Mouse (Mus musculus) natural killer cell, adult 2 months (primary cell): Measurements from ENCODE around the gene Wdfy4.
A peak's percentile ranks its signal among the peaks of the same experiment; 100 is the strongest.

Experiments used
- DNase-seq, 2 experiments: peaks; one replicate each; pipeline ENCODE4 v3.0.0; 2022; ENCODE audit warnings: low spot score in 2 of 2

Wdfy4 gene

DNA sequence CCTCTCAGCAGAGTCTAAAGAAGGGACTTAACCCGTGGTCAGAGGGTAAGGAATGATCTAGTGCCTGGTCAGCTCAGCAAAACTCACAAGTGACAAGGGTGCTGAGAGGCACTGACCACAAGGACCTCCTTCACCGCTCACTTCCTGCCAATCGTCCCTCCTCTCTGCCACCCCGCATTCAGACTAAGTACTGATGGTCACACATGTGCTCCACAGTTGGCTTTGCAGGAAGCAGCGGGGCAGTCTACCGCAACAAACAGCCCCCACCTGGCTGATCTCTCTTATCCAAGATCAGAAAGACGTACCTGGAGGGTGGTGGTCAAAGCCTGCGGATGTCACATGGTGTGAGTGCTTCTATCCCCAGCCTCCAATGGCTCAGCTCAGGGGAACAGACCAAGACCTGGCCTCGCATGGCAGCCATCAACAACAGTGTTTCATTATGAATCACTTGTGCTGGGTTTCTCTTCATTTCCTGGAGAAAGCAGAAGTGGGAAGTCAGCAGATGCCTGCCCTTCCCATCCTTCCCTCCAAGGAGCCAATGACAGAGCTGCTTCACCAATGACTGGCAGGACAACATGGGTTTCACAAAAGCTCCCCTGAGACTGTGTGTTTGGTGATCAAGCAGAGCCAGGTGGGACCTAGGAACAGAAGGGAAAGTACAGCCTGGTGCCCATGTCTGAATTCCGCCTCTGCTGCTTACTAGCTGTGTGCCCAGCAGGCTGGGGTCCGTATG, at the start of gene Wdfy4:
TSS of gene Wdfy4 (minus strand) at position 441 of the 733 bp plus-strand sequence.
- DNase-seq, result peak; percentile 66 to 88

DNA sequence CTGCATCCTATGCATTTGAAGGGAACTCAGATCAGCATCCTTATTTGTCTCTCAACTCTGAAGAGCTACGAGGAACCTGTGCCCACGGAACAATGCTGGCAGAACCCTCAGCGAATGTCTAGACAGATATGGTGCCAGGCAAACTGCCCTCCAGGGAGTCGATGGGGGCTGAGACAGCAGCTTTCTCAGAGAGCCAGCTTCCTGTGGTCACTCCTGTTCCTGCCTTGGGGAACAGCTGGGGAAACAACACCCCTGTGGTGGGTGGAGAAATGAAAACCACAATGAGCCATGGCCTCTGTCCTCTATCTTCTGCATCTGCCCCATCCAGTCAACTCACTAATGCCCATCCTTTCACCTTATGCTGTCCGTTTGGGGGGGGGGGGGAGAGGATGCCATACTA, 46.7 kb upstream of the Wdfy4 start:
- no peak for DNase-seq

- peak in 1 of 2 experiments; percentile 19 for DNase-seq
Observed at GRCm38 (mm10) chr14:33231311-33231710, 46.0 kb upstream of the Wdfy4 start.

- no peak for DNase-seq
Observed at GRCm38 (mm10) chr14:33230672-33231071, 45.4 kb upstream of the Wdfy4 start.

- no peak for DNase-seq
Observed at GRCm38 (mm10) chr14:33225235-33225634, 39.9 kb upstream of the Wdfy4 start.

- no peak for DNase-seq
Observed at GRCm38 (mm10) chr14:33216343-33217208, 31.3 kb upstream of the Wdfy4 start.

GRCm38 (mm10) chr14:33215163-33215562, 29.9 kb upstream of the Wdfy4 start:
- DNase-seq, result no peak

DNA sequence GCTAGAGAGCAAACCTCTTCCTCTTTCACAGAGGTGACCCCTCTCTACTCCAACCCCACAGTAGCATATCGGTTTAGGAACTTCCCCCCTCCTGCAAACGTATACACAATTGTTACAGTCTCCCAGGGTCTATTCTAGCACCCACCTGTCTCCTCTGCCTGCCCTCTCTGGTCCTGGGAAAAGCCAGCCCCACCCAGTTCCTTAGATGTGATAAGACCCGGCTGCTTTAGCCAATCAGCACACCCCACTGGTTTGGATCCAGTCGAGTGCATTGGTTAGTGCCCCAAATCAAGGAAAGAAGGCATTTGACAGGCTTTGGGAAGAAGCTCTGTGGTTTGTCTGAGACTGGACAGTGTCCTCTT, 29.4 kb upstream of the Wdfy4 start:
- DNase-seq, result no peak

DNA sequence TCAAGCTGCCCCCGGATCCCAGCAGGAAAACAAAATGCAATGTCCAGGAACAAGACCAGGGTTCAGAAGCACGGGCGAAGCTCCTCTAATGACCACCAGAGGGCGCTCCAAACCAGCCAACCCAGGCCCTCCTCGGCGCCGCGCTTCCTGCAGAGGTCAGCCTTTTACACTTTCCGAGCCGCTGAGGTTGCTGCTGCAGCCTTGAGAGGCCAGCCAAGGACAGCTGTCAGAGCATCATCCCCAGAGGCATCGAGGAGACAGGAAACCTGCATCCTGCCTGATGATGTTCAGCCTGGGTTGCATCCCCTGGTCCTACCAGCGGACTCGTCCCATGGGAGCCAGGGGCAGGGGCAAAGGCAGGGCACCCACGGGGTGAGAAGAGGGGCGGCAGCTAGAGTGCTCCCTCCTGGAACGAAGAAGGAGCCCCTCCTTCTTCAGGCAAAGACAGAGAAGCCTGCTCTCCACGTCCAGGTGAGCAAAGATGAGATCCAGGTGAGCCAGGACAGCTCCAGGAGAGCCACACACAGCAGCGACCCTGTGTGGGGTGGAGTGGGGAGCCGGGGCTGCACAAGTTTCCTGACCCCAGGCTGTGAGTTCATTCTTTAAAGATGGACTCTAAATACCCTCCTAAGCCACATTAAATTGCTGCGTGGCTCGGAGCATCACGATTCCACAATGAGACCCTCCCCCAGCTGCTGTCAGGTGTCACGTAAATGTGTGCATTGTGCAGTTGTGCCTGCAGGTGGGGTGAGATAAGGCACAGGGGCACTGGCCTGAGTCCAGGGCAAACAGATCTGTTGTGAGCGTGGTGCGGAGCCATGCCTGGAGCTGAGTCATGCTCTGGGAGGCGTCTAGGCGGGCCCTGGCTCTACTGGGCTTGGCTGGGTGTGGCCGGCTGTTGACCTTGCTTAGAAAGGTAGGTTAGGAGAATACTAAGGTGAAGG, 28.8 kb upstream of the Wdfy4 start, which contains the start of gene Arhgap22:
TSS of gene Arhgap22 (plus strand) at position 204 of the 944 bp plus-strand sequence.
- DNase-seq, result peak; percentile 56 to 78

DNA sequence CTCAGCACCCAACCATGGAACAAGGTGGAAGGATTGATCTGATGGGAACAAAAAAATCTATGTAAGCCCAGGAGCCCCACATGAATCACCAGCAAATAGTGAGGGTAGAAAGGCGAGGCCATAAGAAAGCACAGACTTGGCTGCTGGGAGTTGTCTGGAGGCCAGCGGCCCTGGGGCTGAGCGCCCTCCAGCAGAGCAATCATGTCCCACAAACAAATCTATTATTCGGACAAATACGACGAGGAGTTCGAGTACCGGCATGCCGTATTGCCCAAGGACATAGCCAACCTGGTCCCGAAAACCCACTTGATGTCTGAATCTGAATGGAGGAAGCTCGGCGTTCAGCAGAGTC, 27.6 kb upstream of the Wdfy4 start:
- DNase-seq, result no peak

- DNase-seq, result no peak
Observed at GRCm38 (mm10) chr14:33212271-33212957, 27.1 kb upstream of the Wdfy4 start.

- DNase-seq, result no peak
Observed at GRCm38 (mm10) chr14:33210806-33211205, 25.5 kb upstream of the Wdfy4 start.

DNA sequence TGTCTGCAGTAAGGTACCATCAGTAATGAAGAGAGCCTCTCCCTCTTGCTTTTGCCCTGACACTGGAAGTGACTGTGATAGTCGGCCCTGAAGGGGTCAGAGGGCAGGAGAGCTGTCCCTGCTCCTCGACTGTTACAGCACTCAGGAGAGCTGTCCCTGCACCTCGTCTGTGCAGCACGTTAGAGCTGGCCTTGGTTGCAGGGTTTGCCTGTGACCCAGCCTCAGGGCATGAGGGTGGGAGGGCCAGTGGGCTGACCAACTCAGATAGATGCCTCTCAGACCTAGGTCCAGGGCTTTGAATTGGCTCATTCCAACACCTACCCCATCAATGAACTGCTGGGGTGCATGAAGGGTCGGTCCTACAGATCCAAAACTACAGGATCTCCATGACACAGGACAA, 23.0 kb upstream of the Wdfy4 start:
- no peak for DNase-seq

GRCm38 (mm10) chr14:33207011-33207410, 21.7 kb upstream of the Wdfy4 start:
- DNase-seq, result no peak

DNA sequence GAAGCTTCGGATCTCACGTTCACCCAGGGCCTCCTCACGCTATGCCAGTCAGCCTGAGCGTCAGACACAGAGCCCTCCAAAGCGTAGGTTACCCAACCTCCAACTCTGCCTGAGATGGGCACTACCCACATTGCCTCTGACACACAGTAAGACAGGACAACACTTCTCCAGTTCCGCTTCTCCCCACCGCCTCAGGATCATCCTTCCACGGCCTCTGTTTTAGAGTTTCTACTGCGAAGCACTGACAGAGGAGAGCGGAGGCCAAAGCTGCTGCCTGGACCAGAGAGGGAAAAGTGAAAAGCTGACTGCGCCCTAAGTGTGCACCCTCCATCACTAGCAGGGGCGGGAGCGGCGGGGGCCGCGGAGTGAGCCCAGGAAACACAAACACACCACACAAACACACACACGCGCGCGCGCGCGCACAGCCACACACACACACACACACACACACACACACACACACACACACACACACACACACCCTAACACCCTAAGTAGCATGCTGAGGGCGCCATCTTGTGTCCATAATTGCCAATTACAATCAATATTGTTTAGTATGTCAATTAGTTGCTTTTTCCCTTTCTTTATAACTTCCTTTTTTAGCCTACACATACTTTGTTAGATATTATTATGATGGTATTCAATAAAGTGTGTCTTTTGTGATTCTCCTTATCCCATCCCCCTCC, 20.1 kb upstream of the Wdfy4 start:
- DNase-seq, result no peak

- DNase-seq, result no peak
Observed at GRCm38 (mm10) chr14:33203777-33204176, 18.5 kb upstream of the Wdfy4 start.

DNA sequence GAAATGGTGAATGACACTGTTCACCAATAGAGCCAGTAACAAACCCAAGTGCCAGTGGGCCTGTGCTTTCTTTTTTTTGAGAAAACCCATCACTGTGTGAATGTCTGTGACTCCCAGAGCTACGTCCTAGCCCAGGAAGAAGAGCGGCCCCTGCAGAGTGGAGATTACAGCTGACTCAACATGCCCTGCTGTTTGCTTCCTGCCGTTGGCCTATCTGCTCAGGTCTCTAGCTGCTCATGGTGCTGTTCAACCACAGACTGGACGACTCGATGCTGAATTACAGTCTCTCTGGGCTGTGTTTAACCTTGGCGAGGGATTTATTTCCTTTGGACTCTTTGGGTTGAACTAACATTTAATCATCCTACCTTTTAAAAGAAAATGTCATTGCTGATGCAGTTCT, 17.6 kb upstream of the Wdfy4 start:
- DNase-seq, result no peak

DNA sequence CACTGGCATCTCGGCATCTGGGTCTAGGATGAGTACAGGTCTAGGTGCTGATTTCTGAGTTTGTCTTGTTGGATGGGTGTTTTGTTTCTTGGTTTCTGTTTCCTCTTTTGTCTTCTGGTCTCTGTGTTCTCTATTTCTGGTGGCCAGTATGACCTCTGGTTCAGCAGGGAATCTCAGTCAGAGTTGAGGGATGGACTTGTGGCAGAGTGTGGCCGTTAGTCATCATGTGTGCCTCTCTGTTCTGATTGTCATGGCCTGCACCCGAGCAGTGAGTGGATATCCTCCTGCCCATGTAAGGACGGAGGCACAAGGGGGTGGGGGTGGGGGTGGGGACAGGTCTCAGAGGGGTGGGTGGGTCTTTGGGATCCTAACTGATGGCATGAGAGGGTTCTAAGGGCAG, 16.9 kb upstream of the Wdfy4 start:
- DNase-seq, result no peak

DNA sequence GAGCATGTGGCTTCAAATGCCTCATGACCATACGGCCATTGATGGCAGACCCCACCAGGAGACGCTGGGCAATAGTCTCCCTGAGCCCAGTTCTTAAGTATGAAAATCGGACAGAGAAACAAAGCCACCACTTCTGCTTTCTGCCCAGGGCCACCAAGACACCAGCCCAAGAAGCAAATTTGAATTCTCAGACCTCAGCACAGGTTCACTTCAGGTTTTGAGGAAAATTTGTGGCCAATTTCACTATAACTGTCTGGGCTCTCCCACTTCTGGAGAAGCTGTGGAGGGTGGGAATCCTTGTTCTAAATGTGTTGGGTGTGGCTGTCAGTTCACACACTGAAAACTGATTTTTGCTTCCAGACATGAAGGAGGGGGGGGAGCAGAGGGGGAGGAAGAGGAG, 8.9 kb upstream of the Wdfy4 start:
- peak in 1 of 2 experiments; percentile 38 for DNase-seq

- no peak for DNase-seq
Observed at GRCm38 (mm10) chr14:33193762-33194161, 8.5 kb upstream of the Wdfy4 start.

GRCm38 (mm10) chr14:33190646-33191045, 5.3 kb upstream of the Wdfy4 start:
- no peak for DNase-seq
